Mouse (Mus musculus): Measurements from ENCODE around the gene Brinp2. TPM values are rescaled to one million over a fixed set of nuclear protein-coding genes. Genes with fewer than 3 reads are reported as not detected.

The Brinp2 gene
- polyA plus RNA-seq, 2 experiments from 2014 or later, result 0.14 TPM; not detected in 1

GRCm38 (mm10) chr1:158285198-158285597 lies 70.9 kb downstream of the Brinp2 start:
- no peak for ATAC-seq

- ATAC-seq, result no peak
These were observed 72.3 kb downstream of the Brinp2 start for GRCm38 (mm10) chr1:158283869-158284268.

GRCm38 (mm10) chr1:158272058-158272457 lies 84.1 kb downstream of the Brinp2 start:
- no peak for ATAC-seq

GRCm38 (mm10) chr1:158267020-158267571 lies 89.0 kb downstream of the Brinp2 start:
- ATAC-seq, result no peak

GRCm38 (mm10) chr1:158266293-158267019 lies 89.7 kb downstream of the Brinp2 start:
- no peak for ATAC-seq

GRCm38 (mm10) chr1:158259516-158260235 lies 96.5 kb downstream of the Brinp2 start:
- no peak for ATAC-seq

GRCm38 (mm10) chr1:158258685-158259292 lies 97.3 kb downstream of the Brinp2 start:
- ATAC-seq, result no peak

GRCm38 (mm10) chr1:158255912-158256680 lies 100.0 kb downstream of the Brinp2 start:
- ATAC-seq, result no peak

- ATAC-seq, result no peak
These were observed 103.4 kb downstream of the Brinp2 start for GRCm38 (mm10) chr1:158252682-158253222.

- no peak for ATAC-seq
These were observed 107.9 kb downstream of the Brinp2 start for GRCm38 (mm10) chr1:158248266-158248665.

- ATAC-seq, result no peak
These were observed 109.5 kb downstream of the Brinp2 start for GRCm38 (mm10) chr1:158246476-158247153.

- ATAC-seq, result no peak
These were observed 110.6 kb downstream of the Brinp2 start for GRCm38 (mm10) chr1:158245486-158245885.

GRCm38 (mm10) chr1:158244016-158244415 lies 112.1 kb downstream of the Brinp2 start:
- ATAC-seq, result no peak

GRCm38 (mm10) chr1:158241848-158242556 lies 114.1 kb downstream of the Brinp2 start:
- ATAC-seq, result no peak

- no peak for ATAC-seq
These were observed 116.3 kb downstream of the Brinp2 start for GRCm38 (mm10) chr1:158239841-158240240.

- ATAC-seq, result no peak
These were observed 117.4 kb downstream of the Brinp2 start for GRCm38 (mm10) chr1:158238722-158239121.

GRCm38 (mm10) chr1:158228687-158229224 lies 127.4 kb downstream of the Brinp2 start:
- ATAC-seq, result no peak

- ATAC-seq, result no peak
These were observed 128.9 kb downstream of the Brinp2 start for GRCm38 (mm10) chr1:158227239-158227638.

GRCm38 (mm10) chr1:158226689-158227088 lies 129.4 kb downstream of the Brinp2 start:
- no peak for ATAC-seq

GRCm38 (mm10) chr1:158221048-158221447 lies 135.1 kb downstream of the Brinp2 start:
- no peak for ATAC-seq

GRCm38 (mm10) chr1:158220148-158220547 lies 136.0 kb downstream of the Brinp2 start:
- ATAC-seq, result no peak
